Comparison of ENCODE assay signal across 1 mouse cellular context in the genomic region with DNA sequence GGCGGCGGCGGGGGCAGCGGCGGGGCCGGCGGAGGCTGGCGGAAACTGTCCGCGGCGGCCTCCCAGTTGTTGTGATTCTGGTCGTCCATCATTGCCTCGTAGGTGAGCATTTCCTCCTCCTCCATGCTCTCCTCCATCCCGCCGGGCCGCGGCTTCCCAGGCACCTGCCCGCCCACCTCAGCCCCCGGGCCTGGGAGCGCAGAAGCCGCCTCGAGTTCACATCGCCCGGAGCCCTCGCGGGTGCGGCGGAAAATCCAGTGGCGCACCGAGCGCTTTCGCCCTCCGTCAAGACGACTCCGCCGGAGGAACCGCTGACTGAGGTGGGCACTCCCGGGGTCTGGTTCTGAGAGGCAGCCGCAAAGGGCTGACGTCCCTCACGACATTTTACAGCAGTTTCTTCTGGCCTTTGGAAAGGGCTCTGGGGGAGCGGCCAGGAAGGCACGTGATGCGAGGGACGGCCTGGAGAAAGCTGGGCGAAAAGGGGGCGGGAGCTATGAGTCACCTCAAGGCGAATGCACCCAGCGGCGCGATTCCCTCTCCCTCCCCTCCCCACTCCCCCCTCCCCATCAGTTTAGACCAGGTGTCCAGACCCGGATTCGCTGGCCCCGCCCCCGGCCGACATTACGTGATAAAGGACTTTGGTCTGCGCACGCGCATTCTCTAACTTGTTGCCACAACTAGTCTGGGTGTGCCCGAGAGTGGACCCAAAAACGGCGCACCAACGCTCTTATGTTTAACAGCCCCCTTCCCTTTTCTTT.
TF ChIP-seq lines count a peak whose summit lies in the region.

TSS of gene Cacul1 (minus strand) at position 444 of the 758 bp plus-strand sequence.

TF ChIP-seq in CH12.LX, 34 proteins besides CTCF, POLR2A, EP300 and RAD21 (continued from another document):
- peak; percentile 90 for TF ChIP-seq TBP (conservative IDR thresholded peaks at IDR 0.05; ENCODE audit: low read depth, low read length)
- TF ChIP-seq MEF2A (IDR thresholded peaks at IDR 0.05; ENCODE audit: borderline replicate concordance, low read depth, low read length), result 0 out of 2 replicates have a peak, but pooled peaks have one; percentile 37
- TF ChIP-seq GABPA (IDR thresholded peaks at IDR 0.05; ENCODE audit: insufficient replicate concordance, low read depth, low read length), result no peak
- TF ChIP-seq MAX (IDR thresholded peaks at IDR 0.05; ENCODE audit: low read length), result peak; percentile 92
- TF ChIP-seq ETS1 (conservative IDR thresholded peaks at IDR 0.05; ENCODE audit: low read depth, low read length), result peak; percentile 71
- TF ChIP-seq TCF12 (IDR thresholded peaks at IDR 0.05; ENCODE audit: low read depth, low read length), result peak; percentile 87
- no peak for TF ChIP-seq JUN (IDR thresholded peaks at IDR 0.05; ENCODE audit: insufficient read depth, low read depth, low read length)
- TF ChIP-seq ZNF384 (IDR thresholded peaks at IDR 0.05; ENCODE audit: low read depth, low read length), result no peak
- TF ChIP-seq NELFE (IDR thresholded peaks at IDR 0.05; ENCODE audit: low read depth, low read length), result peak; percentile 80; the same call in 1 of the 2 replicates
- peak; percentile 73 for TF ChIP-seq HCFC1 (IDR thresholded peaks at IDR 0.05; ENCODE audit: low read depth, low read length)
- peak; percentile 90 for TF ChIP-seq USF2 (conservative IDR thresholded peaks at IDR 0.05; ENCODE audit: low read depth, low read length)
- 0 out of 2 replicates have a peak, but pooled peaks have one; percentile 54 for TF ChIP-seq POLR2AphosphoS2 (IDR thresholded peaks at IDR 0.05; ENCODE audit: low read depth, low read length)
- TF ChIP-seq RCOR1 (conservative IDR thresholded peaks at IDR 0.05; ENCODE audit: low read depth, low read length), result peak; percentile 67; the same call in 1 of the 2 replicates
- TF ChIP-seq ZC3H11A (IDR thresholded peaks at IDR 0.05; ENCODE audit: low read depth, low read length), result no peak
- TF ChIP-seq BHLHE40 (IDR thresholded peaks at IDR 0.05; ENCODE audit: low read depth, low read length), result peak; percentile 97
- no peak for TF ChIP-seq PAX5 (IDR thresholded peaks at IDR 0.05; ENCODE audit: low read length)
- TF ChIP-seq KAT2A (IDR thresholded peaks at IDR 0.05; ENCODE audit: insufficient replicate concordance, low read length), result 0 out of 2 replicates have a peak, but pooled peaks have one; percentile 55
- no peak; the same call in 1 of the 2 replicates for TF ChIP-seq MXI1 (IDR thresholded peaks at IDR 0.05; ENCODE audit: low read depth, low read length)
- no peak for TF ChIP-seq CHD1 (IDR thresholded peaks at IDR 0.05; ENCODE audit: low read depth, low read length)
- TF ChIP-seq IRF4 (IDR thresholded peaks at IDR 0.05; ENCODE audit: low read depth, low read length), result no peak; the same call in 1 of the 2 replicates
